Mouse (Mus musculus) neural tube, embryonic 11.5 days (tissue): Measurements from ENCODE around the gene Psd4. TPM values are rescaled to one million over a fixed set of nuclear protein-coding genes. Genes with fewer than 3 reads are reported as not detected.

ENCODE experiments used
- ATAC-seq: fragments of 200-750 bp; cut with Nextera tagmentation; 2 replicates; pipeline ENCODE4 v1.8.0; 2017; ENCODE audit warnings: moderate number of reproducible peaks, mild to moderate bottlenecking, moderate TSS enrichment, moderate library complexity; ENCODE audit not compliant: insufficient read depth, low FRiP score, low TSS enrichment
- DNase-seq: peaks from one replicate; pipeline ENCODE4 v3.0.0-alpha.2; 2015; ENCODE audit warnings: low spot score
- H3K27ac ChIP-seq: fragments of 300-500 bp; sonication (generic); 2 replicates; pipeline ENCODE4 v1.5.1; 2014; ENCODE audit warnings: low read depth, mild to moderate bottlenecking, low read length
- H3K27me3 ChIP-seq: fragments of 300-500 bp; sonication (generic); 2 replicates; pipeline ENCODE4 v1.6.1; 2014; ENCODE audit warnings: mild to moderate bottlenecking, low read length, mixed read lengths; ENCODE audit not compliant: control insufficient read depth, insufficient read depth
- H3K36me3 ChIP-seq: fragments of 300-500 bp; sonication (generic); 2 replicates; pipeline ENCODE4 v1.6.1; 2014; ENCODE audit warnings: mild to moderate bottlenecking, low read length, moderate library complexity, mixed read lengths; ENCODE audit not compliant: control insufficient read depth, insufficient read depth
- H3K4me1 ChIP-seq: fragments of 300-500 bp; sonication (generic); 2 replicates; pipeline ENCODE4 v1.6.1; 2014; ENCODE audit warnings: low read length, mixed read lengths; ENCODE audit not compliant: control insufficient read depth, insufficient read depth
- H3K4me2 ChIP-seq: fragments of 300-500 bp; sonication (generic); 2 replicates; pipeline ENCODE4 v1.6.1; 2014; ENCODE audit warnings: low read depth, mild to moderate bottlenecking, moderate library complexity
- H3K4me3 ChIP-seq: fragments of 300-500 bp; sonication (generic); 2 replicates; pipeline ENCODE4 v1.5.1; 2014; ENCODE audit warnings: low read depth, low read length
- H3K9ac ChIP-seq: fragments of 300-500 bp; sonication (generic); 2 replicates; pipeline ENCODE4 v1.6.1; 2014; ENCODE audit warnings: mild to moderate bottlenecking, low read length
- H3K9me3 ChIP-seq: fragments of 300-500 bp; sonication (generic); 2 replicates; pipeline ENCODE4 v1.6.1; 2016; ENCODE audit warnings: low read length; ENCODE audit not compliant: control insufficient read depth
- WGBS: fragments of 180-500 bp; shearing (Covaris S2); extraction: QIAGEN DNeasy Blood & Tissue Kit; methylation state at CpG from one replicate; pipeline ENCODE4 v1.1.7; 2014; 5-methylcytosine and 5-hydroxymethylcytosine counted together
- polyA plus RNA-seq: library from polyadenylated mRNA; unstranded; fragments of >200 nt; fragmentation: Nextera tagmentation; extraction: Ambion mirVana; gene quantifications from 2 replicates; pipeline ENCODE4 v1.2.1, GENCODE M21; 2014

Psd4 gene
- polyA plus RNA-seq, 1 experiment from 2014 or later, result 0.65 TPM

GRCm38 (mm10) chr2:24417106-24417505 is 49.7 kb downstream of the Psd4 start:
- H3K27me3 ChIP-seq, result no peaks in the 10 kb centered on the region
- H3K9me3 ChIP-seq, result no peaks in the 10 kb centered on the region
- no peak for DNase-seq
- WGBS, result 12% methylated on average over 2 of the region's 2 CpGs
- ATAC-seq, result peak; percentile 28; the same call in 1 of the 2 replicates
- 0 out of 2 replicates have a peak overlapping the region, but pooled peaks have one; percentile 8 for H3K9ac ChIP-seq
- peaks cover 5% of the 10 kb centered on the region; the same call in 1 of the 2 replicates for H3K4me1 ChIP-seq
- no peak overlapping the region for H3K4me2 ChIP-seq
- H3K36me3 ChIP-seq, result no peaks in the 10 kb centered on the region
- peak overlapping the region; percentile 54; the same call in 1 of the 2 replicates for H3K27ac ChIP-seq
- no peak overlapping the region for H3K4me3 ChIP-seq

- no peak for DNase-seq
- H3K9ac ChIP-seq, result no peak overlapping the region
- ATAC-seq, result no peak
- H3K4me2 ChIP-seq, result no peak overlapping the region
- no peaks in the 10 kb centered on the region for H3K9me3 ChIP-seq
- no peaks in the 10 kb centered on the region for H3K27me3 ChIP-seq
- 94% methylated on average over 4 of the region's 4 CpGs for WGBS
- H3K4me1 ChIP-seq, result peaks cover 5% of the 10 kb centered on the region; the same call in 1 of the 2 replicates
- no peaks in the 10 kb centered on the region for H3K36me3 ChIP-seq
- no peak overlapping the region for H3K4me3 ChIP-seq
- H3K27ac ChIP-seq, result no peak overlapping the region
These were observed 50.2 kb downstream of the Psd4 start for GRCm38 (mm10) chr2:24417564-24417963.

- Histone ChIP-seq H3K9me3 (no peaks in the 10 kb centered on the region), H3K9ac (no peak overlapping the region), H3K27me3 (no peaks in the 10 kb centered on the region), H3K36me3 (no peaks in the 10 kb centered on the region), H3K27ac (no peak overlapping the region), H3K4me3 (no peak overlapping the region), H3K4me2 (no peak overlapping the region), H3K4me1 (peaks cover 5% of the 10 kb centered on the region; the same call in 1 of the 2 replicates)
- 85% methylated on average over 6 of the region's 6 CpGs for WGBS
- DNase-seq, result no peak
- ATAC-seq, result no peak
These were observed 54.0 kb downstream of the Psd4 start for GRCm38 (mm10) chr2:24421211-24421863.

- no peak overlapping the region for H3K9ac ChIP-seq
- ATAC-seq (no peak), DNase-seq (no peak)
- H3K9me3 ChIP-seq, result no peaks in the 10 kb centered on the region
- no peaks in the 10 kb centered on the region; the same call in 1 of the 2 replicates for H3K4me1 ChIP-seq
- H3K36me3 ChIP-seq, result no peaks in the 10 kb centered on the region
- H3K27me3 ChIP-seq, result no peaks in the 10 kb centered on the region
- 79% methylated on average over 3 of the region's 3 CpGs for WGBS
- H3K4me2 ChIP-seq, result no peak overlapping the region
- H3K27ac ChIP-seq, result no peak overlapping the region
- no peak overlapping the region for H3K4me3 ChIP-seq
These were observed 55.4 kb downstream of the Psd4 start for GRCm38 (mm10) chr2:24422815-24423214.

GRCm38 (mm10) chr2:24425630-24426029 is 58.2 kb downstream of the Psd4 start:
- H3K4me1 ChIP-seq, result no peaks in the 10 kb centered on the region; the same call in 1 of the 2 replicates
- DNase-seq (no peak), ATAC-seq (no peak)
- no peak overlapping the region for H3K9ac ChIP-seq
- no peaks in the 10 kb centered on the region for H3K9me3 ChIP-seq
- no peaks in the 10 kb centered on the region for H3K36me3 ChIP-seq
- H3K4me3 ChIP-seq, result no peak overlapping the region
- H3K27me3 ChIP-seq, result no peaks in the 10 kb centered on the region
- WGBS, result 86% methylated on average over 2 of the region's 2 CpGs
- H3K27ac ChIP-seq, result no peak overlapping the region
- H3K4me2 ChIP-seq, result no peak overlapping the region

GRCm38 (mm10) chr2:24427866-24428675 is 60.7 kb downstream of the Psd4 start:
- Histone ChIP-seq H3K4me2 (no peak overlapping the region), H3K9me3 (no peaks in the 10 kb centered on the region), H3K9ac (no peak overlapping the region), H3K36me3 (no peaks in the 10 kb centered on the region), H3K4me1 (no peaks in the 10 kb centered on the region; the same call in 1 of the 2 replicates), H3K27ac (0 out of 2 replicates have a peak overlapping the region, but pooled peaks have one; percentile 29), H3K27me3 (no peaks in the 10 kb centered on the region), H3K4me3 (no peak overlapping the region)
- DNase-seq (peak; percentile 46), ATAC-seq (peak; percentile 82)
- WGBS, result 44% methylated on average over 12 of the region's 12 CpGs

GRCm38 (mm10) chr2:24429806-24430205 is 62.4 kb downstream of the Psd4 start:
- DNase-seq, result no peak
- no peak overlapping the region for H3K4me3 ChIP-seq
- H3K9ac ChIP-seq, result no peak overlapping the region
- no peaks in the 10 kb centered on the region for H3K36me3 ChIP-seq
- WGBS, result 83% methylated on average over 4 of the region's 4 CpGs
- H3K27ac ChIP-seq, result no peak overlapping the region
- H3K9me3 ChIP-seq, result no peaks in the 10 kb centered on the region
- no peak overlapping the region for H3K4me2 ChIP-seq
- H3K27me3 ChIP-seq, result no peaks in the 10 kb centered on the region
- no peaks in the 10 kb centered on the region; the same call in 1 of the 2 replicates for H3K4me1 ChIP-seq
- no peak for ATAC-seq

- Histone ChIP-seq H3K27me3 (no peaks in the 10 kb centered on the region), H3K27ac (no peak overlapping the region), H3K36me3 (no peaks in the 10 kb centered on the region), H3K4me3 (no peak overlapping the region), H3K4me1 (no peaks in the 10 kb centered on the region), H3K9ac (no peak overlapping the region), H3K9me3 (no peaks in the 10 kb centered on the region), H3K4me2 (no peak overlapping the region)
- 79% methylated on average over 2 of the region's 2 CpGs for WGBS
- ATAC-seq, result no peak
- no peak for DNase-seq
These were observed 67.3 kb downstream of the Psd4 start for GRCm38 (mm10) chr2:24434670-24435069.
